Mouse (Mus musculus) T-helper 1 cell (primary cell): ENCODE results near the gene Egfl7.

ENCODE experiments used
- in situ Hi-C: fragments of 300-600 bp; cut with MboI, MseI; formaldehyde crosslinking; loops from one replicate; pipeline ENCODE4 v1.15.1; 2025; ENCODE audit warnings: high pct_unique_total_duplicates

The Egfl7 gene

DNA sequence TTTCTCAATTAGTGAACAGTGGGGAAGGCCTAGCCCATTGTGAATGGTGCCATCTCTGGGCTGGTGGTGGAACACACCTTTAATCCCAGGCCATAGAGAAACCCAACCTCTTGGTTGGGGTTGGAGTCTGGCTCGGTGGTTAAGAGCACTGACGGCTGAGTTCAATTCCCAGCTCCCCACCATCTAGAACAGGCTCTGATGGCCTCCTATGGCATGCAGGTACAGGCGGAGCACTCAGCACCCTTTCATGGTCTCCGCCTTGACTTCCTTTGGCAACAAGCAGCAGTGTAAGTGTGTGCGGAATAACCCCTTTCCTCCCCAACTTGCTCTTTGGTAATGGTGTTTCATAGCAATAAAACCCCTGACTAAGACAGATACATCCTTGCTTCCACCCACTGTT is 58.8 kb downstream of the Egfl7 start:
- in situ Hi-C loops = no loop called here

- in situ Hi-C loops = no loop called here
These were observed 59.3 kb downstream of the Egfl7 start for GRCm38 (mm10) chr2:26639083-26639482.

DNA sequence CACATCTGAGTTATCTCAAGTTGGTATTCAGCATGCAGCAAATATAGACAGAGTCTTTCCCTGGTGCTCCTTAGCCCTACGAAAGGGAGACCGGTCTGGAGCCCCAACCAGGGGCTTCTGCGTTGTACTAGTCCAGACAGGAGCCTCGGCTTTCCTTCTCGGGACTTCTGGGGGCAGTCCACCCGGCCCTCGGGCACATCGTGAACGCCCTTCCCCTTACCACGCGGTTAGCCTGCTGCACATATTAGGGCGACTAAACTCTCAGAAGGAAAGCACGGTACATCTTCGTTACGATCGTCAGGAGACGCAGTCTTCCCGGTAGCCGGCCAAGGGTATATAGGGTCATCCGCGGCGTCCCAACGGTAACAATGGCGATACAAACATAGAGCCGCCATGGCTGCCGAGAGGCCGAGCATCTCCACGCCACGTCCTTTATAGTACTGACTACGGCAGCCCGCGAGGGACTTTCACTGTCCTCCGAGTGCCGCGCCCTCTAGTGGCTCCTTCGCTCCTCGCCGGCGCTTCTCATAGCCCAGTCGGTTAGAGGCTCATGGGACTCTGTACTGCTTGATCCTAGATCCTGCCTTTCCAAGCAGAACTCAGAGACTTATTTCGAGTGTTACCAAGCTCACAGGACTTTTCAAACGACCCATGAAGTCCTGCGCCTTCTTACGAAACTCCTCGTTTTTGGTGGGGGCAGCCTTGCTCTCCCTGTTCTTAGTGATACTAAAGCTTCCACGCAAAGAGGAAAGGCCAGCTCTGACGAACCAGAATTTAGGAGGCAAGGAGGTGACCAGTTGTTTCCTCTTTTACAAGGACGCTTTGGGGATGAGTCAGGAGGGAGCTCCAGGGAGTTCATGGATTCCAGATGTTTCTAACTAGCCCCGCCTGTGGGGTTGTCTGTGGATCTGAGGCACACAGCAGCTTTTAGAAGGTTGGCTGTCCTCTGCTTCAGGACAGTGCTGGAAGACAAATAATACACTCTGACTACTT is 60.3 kb downstream of the Egfl7 start:
- in situ Hi-C loops = loop anchor here (5.0 kb wide), 1 partner anchor 392 kb away; no protein-coding TSS in a partner anchor

DNA sequence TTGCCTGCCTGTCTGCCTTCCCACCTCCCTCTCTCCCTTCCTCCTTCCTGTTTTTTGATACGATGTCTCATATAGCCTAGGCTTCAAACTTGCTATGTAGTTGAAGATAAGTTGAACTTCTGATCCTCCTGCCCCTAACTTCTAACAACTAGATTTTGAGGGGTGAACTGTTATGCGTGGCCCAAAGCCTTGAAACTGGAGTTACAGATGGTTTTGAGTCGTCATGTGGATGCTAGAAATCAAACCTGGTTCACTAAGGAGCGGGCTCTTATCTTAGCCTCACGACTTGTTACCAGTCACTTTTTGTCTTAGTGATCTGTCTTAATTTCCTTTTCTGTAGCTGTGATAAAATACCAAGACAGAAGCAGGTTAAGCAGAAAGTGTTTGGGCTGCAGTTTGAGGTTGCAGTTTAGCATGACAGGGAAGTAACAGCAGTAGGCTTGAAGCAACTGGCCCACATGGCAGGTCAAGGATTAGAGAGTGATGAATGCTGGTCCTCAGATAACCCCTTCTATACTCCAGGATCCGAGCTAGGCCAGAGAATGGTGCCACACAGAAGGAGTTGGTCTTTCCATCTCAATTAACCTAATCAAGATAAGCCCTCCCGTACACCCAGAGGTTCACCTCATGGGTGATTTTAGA is 61.3 kb downstream of the Egfl7 start:
- in situ Hi-C loops = loop anchor here (5.0 kb wide), 1 partner anchor 391 kb away; no protein-coding TSS in a partner anchor
